Mouse (Mus musculus) frontal cortex, postnatal 14 days (tissue): ENCODE measurements around the gene L2hgdh.

Experiments used
- DNase-seq, 2 experiments: peaks; one replicate each; pipeline ENCODE4 v3.0.0; 2022; ENCODE audit warnings: low spot score in 2 of 2

The L2hgdh gene

DNA sequence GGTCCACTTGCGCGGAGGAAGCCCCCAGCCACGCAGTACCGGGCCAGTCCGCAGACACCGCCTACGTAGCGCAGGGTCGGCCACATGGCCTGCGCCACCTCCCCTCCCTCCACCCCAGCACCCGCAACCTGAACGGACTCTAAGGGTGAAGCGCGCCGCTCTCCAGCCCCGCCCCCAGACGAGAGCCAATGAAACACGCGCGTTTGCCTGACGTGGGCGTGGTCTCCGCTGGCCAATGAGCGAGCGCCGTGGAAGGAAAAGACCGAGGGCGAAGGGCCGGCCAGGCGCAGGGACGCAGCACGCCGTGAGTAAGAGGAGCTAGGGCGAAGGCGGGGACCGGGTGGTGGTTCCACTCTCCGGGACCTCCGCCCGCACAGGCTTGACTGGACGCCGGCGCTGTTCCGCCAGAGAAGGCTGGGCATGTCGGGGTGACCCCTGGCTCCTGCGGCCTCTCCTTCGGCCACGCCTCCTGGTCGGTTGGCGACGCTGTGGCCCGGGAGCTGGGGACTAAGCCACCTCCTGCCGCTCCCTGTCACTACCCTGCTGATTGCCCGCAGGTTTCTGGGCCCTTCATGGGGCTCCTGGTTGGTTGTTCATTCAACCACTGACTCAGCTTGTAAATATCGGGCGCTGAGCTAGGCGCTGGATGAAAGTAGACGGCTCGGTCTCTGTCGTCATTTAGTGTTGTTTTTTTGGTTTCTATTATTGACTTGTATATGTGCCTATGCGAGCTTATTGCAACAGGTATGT is at the start of gene L2hgdh, which contains the start of gene Atp5s:
Gene L2hgdh, minus strand, starts transcription at position 163 of the 750 bp plus-strand sequence.
Gene Atp5s, plus strand, starts transcription at position 240 of the 750 bp plus-strand sequence.
- DNase-seq: peak; percentile 88 to 94

DNA sequence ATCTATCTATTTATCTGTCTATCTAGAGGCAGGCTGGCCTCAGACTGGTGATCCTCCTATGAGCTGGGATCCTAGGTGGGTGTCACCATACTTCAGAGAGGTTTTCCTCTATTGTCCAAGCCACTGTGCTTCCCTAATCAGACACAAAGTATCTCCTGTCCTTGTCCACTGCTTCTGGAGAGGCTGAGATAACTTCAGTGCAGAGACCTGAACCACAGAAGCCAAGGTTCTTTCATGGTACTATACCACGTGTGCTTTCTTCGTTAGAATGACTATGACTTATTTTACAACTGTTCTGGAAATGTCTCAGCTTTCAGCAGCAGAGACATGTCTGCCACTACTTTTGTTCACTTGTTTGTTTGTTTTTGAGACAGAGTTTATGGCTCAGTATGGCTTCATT is 44.2 kb upstream of the L2hgdh start:
- DNase-seq: no peak

DNA sequence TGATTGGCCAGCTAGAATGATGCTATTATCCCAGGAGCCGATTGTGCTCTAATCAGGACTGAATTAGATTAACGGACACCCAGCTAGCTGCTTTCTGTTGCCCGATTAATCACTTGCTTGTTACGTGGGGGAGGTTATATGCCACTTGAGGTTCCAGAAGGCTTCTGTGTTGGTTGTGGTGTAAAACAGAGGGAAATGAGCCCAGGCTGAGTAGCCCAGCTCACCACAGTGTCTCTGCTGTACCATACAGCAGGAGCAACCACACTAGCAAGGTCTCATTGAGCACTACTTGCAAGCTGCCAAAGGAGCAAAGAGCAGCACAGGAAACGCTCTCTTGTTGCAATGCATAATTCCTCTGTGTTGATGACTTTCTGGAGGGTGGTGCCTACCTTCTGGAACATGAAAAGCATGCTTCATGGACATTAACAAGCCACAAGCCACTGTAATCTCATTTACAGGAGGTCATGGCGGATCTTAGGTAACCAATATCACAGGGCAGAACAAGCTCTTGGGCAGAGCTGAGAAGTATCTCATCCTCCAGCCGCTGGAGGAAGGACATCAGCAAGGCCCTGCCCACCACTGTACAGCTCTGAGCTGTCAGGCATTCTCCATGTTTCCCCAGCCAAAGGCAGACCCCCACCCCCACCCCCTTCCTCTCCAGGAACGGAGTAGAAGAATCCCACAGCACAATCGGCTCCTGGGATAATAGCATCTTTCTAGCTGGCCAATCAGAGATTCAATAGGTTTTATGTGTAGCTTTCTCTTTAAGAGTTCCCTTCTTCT is 43.0 kb upstream of the L2hgdh start:
- no peak for DNase-seq

DNA sequence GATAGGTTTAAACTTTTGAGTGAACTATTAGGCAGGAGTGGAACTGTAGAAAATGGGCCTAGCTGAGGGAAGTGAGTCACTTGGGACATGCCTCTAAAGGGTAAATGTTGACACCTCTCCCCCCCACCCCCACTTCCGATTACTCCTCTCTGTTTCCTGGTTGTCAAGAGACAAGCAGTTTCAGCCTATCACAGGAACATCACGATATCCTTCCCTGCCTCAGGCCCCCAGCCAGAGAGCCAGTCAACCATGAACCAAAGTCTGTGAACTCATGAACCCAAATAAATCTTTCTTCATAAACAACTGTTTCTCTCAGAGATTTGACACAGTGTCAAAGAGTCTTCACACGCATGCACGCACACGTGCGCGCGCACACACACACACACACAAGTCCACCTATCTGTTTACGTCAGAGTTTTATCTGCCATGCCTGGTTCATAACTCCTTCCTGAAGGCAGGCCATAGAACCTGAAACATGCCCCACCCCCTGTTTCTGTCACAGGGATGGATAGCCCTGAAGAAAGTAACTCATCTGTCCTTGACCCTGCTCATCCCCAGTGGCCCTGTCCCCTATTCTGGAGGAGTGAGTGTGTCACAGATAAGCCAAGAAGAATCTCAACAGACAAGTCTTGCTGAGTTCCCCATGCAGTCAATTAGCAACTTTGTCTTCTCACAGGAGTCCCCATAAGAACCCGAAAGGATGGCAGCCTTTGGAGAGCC is 41.7 kb upstream of the L2hgdh start:
- no peak for DNase-seq

DNA sequence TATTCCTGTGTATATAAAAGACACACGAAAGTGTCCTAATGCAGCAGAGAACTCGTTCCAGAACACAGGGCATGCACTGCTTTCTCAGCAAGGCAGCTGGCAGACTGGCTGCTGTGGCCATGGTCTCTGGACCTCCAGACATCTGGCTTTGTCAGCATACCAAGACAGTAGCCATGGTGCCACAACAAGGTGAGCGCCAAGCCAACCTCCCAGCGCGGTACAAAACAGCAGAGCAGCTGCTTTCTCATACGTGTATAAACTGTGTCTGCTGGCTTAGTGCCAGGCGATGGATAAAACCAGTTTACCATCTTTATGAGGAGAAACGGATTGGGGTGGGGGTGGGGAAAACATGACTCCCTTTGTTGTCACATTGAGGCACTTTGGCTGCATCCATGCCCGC is 40.9 kb upstream of the L2hgdh start:
- no peak for DNase-seq

DNA sequence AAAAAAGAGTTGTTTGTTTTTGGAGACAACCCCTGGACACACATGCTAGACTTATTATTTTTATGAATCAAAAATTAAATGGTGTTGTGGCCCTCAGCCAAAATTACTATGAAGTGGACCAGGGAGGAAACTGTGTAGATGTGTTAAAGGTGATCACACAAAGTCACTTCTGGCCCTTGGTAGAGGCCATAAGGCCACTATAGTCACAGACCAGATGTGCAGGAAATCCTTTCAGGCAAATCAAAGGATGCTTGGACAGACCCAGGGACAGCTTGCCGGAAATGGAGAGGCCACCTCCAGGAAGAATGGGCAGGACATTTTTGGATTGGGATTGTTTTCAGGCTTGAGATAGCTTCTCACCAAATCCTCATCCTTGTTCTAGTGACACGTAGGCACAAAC is 36.9 kb upstream of the L2hgdh start:
- no peak for DNase-seq

DNA sequence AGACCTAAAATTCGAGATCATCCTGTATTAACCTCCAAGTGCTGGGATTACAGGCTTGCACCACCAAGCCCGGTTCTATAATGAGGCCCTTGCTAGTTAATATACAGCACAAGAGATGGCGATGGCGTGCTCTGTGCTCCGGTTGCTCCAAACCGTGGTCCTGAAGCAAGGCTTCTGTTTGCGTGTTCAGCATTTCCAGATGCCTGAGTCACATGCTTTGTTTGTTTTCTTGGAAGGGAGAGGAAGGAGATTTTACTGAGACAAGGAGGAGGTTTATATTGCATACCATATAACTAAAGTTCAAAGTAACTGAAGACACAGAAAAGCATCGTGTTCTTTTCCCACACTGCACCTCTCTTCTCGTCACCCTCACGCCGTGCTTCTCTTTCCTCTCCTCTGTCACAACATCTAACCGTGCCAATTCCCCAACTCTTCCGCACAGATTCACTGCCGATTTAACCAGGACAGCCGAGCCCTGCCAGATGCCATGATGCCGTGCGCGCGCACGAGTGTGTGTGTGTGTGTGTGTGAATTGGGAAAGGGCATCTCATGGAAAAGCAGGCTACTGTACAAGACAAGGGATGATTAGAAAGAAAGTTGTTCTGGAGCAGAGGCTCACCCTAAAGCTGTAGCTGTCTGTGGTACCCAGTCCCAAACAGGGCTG is 36.2 kb upstream of the L2hgdh start:
- DNase-seq: no peak

DNA sequence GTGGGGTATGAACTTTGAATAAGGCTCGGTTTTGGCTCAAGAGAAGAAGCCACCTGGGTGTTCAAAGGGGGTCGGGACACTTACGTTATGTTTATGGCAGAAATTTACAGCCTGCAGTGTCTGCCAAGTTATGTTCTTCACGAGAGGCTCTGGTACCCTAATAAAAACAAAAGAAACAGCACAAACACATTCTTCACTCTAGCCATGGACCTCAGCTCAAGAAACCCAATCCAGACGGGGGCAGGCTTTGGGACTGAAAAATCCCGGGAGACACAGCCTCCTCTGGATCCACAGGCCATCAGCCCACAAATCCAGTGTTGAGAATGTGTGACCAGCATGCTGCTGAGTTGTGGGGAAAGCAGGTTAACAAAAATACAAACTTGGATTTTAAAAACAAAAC is 35.3 kb upstream of the L2hgdh start:
- DNase-seq: no peak

DNA sequence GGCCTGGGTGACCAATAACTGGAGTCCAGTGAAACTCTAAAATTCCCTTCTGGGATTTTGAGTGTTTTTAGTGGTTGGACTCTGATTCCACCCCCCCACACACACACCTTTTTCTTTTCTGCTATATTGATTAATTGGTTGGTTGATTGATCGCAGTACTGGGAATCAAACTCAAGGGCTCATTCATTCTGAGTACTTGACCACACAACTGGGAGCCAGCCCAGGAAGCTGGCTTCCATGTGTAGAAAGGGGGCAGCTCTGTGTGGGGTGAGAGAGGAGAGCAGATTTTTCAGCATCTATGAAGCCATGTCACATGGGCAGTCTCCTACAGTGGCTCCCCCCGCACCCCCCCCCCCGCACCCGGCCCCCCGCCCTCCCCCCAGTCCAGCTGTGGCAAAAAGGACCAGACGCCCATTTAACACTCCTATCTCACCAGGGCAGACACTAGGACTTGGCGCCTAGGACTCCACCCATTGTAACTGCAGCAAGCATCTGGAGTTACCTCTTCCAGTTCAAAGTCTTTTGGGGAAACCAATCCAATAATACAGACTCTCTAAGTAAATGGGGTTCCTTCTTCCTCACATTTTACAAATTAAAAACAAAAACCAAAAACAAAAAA is 34.7 kb upstream of the L2hgdh start:
- no peak for DNase-seq

DNA sequence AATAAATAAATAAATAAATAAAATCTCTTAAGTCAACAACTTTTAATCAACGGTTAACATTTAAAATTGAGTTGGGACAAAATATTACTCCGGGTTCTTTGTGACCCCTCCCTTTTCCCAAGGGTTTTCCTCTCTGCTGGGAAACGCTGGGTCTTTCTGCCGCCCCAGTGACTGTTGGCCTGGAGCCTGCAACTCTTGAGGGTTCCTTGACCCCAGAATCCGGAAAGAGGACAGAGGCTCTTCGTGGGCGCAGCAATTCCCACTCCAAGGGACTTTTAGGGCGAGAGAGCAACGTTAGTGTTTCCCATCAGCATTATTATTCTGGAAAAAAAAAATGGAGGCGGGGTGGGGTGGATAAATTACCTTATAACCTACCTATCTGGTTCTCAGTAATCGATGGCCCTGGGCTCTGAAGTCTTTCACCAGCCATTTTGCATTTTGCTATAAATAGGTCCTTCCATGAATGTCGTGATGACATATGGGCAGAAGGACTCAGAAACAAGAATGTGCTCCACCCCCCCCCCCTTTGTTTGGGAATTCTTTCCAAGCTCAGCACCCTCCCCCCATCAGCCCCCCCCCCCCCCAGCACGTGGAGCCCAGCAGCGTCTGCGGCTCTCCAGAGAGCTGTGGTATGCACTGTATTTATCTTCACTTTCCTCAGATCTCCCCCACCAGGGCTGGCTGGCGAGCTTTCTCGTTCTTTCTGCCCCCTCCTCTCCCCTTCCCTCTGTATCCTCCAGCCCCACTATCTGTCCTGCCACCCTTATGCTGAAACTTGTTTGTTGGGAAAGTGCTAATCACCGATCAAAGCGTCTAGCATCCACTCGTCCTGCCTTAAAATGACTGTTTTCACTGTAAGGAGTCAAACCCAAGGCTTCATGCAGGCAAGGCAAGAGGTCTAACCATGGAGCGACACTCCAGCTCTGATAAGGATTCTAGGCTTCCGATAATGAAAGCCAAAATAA is 33.8 kb upstream of the L2hgdh start:
- DNase-seq: no peak

DNA sequence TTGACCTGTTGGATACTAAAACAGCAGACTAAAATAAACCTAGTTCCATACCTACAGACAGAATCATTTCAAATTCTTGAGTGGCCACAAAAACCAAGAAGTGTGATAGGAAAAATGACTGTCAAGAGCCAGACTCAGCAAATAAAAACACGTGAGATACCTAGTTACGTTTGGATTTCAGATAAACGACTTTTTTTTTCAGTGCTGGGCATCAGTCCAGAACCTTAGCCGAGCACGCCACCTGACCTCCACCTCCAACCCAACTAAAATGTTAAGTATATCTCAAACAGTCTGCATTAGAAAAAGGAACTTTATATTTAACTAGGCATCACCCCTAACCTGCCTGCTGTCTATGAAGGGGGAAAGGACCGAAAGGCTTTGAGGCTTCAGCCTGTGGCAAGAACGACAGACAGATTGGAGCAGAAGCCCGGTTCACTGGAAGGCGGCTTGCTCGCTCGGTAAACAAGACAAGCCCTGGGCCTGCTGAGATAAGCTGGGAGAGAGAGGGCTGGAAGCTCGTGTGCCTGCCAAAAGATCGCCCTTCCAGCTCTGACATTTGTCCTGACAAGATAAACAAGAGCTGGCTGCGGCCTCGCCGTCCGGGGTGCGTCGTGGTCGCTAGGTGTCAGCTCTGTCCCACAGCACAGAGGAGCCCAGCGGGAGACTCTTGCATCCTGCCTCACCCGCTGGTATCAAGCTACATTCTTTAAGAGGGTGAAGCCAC is 32.9 kb upstream of the L2hgdh start:
- DNase-seq: peak; percentile 38 to 44

DNA sequence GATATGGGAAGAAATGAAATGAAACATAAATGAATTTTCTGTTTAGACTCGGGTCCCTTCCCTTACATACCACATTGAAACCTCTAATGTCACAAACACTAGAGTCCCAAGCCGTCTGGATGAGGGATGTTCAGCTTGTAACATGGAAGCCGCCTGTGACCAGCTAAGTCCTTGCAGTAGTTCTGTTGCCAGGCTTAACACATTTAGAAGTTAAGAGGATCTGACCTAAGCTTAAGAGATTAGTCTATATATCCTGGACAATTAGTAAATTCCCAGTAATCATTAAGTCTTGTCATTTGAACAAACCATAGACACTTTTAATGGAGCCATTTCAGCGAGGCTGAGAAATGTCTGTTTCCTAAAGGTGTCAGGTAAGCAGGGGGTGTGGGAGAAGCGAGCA is 31.3 kb upstream of the L2hgdh start:
- DNase-seq: no peak

DNA sequence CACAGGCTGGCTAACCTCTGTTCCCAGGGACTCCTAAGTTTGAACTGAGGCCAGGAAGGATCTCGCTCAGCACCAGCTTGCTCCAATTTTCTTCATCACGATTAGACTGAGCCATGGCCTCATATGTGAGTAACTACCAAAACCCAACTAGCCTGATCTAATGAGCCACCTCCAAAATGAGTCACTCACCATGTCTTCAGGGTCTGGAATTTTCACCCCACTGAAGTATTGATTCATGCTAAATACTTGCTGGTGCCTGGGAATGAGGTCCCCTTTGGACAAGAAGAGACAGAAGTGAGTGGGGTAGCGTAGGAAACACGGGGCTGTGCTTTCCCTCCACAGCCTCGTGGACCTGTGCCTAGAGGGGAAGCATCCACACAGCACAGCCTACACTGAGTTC is 29.3 kb upstream of the L2hgdh start:
- no peak for DNase-seq

DNA sequence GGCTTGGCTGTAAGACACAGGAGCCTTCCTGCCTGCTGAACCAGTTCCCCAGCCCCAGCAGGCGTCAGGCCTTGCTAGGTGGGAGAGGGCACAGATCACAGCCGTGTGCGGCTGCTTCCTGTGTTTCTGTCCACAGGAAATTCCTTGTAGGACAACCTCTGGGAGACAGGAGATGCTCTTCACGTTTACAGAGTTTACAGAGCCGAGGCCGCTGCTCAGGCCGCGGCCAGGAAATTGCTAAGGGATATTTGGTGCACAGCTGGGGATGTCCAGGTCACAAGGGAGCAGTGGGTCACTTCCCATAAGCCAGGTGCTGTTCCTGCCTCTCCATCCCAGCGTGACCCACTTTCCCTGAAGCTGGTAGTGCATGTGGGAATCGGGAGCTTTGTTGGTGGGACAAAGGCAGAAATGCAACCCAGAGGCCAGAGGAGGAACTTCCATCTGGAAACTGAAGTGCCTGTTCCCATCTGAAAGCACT is 27.2 kb upstream of the L2hgdh start:
- no peak for DNase-seq

DNA sequence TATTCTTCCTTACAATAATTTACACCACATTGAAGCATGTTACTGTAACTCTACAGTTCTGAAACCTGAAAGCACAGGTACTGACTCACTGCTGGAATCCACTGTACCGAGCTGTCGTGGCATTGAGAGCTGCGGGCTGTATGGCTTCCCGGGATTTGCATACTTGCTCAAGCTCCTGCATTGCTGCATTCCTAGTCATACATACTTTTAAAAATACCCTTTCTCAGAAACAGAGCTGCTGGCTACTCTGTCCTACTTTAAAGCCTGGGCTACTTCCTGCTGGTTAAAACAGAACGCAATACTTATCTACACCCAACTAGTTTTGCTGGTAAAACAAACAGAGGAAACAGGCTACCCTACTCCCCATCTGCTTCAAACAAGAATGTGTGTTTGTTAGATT is 19.5 kb upstream of the L2hgdh start:
- no peak for DNase-seq

DNA sequence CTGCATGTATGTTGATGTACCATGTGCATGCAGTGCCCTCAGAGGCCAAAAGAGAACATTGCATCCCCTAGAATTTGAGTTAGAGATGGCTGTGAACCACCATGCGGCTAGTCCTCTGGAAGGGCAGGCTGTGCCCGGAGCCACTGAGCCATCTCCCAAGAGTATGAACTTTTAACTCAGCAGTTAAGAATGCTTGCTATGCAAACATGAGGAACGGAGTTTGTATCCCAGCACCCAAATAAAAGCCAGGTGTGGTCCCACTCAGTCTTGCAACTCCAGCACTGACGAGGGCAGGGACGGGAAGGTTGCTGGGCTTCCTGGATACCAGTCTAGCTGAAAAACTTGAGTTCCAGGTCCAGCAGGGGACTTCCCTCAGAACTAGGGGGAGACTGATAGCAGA is 17.3 kb upstream of the L2hgdh start:
- no peak for DNase-seq

DNA sequence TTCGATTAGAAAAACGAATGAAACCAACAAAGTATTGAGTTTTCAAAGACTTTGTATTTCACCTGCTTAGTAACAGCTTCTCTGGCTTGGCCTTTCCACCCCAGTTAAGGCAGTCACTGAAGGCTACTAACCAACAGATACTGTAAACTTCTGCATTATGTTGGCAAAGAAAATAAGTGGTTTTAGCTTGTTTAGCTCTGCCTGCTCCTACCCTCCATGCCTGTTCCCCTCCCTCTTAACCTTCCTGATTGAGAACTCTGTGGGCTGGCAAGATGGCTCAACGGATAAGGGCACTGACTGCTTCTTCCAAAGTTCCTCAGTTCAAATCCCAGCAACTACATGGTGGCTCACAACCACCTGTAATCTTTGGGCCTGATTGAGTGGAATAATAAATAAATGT is 9.2 kb upstream of the L2hgdh start:
- DNase-seq: no peak

DNA sequence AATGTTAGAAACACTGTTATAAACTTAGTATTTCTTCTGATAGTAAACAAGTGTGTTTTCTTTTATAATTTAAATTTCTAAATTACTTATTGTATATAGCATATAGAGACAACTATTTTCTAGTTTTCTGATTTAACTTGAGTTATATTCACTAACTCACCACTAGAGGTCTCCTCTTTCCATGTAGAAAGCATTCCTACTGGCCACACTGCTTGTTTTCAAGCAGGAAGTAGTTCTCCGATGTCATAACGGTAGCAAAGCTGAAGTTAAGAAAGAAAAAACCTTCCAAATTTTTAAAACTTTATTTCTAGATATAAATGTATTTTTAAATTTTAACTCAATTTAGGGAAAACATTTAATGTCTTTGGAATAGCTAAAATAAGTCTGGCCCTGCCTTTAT is 8.8 kb upstream of the L2hgdh start:
- DNase-seq: no peak

DNA sequence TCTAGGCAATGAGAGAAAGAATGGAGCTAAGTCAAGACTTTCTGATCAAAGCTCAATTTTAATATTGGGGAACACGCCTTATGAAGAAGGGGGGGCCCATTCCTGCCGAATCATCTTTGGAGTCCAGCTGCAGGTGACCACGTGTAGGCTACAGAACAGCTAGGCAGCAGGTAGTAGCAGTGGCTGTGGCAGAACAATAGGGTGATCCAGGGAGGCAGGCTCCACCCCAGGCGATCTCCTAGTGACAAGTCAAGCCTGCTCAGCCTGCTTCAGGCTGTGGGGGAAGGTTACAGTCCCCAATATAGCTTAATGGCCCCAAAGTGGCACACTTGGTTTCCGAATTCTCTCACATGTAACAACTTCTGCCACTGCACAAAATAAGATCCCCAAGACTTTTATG is 7.5 kb upstream of the L2hgdh start:
- DNase-seq: no peak

DNA sequence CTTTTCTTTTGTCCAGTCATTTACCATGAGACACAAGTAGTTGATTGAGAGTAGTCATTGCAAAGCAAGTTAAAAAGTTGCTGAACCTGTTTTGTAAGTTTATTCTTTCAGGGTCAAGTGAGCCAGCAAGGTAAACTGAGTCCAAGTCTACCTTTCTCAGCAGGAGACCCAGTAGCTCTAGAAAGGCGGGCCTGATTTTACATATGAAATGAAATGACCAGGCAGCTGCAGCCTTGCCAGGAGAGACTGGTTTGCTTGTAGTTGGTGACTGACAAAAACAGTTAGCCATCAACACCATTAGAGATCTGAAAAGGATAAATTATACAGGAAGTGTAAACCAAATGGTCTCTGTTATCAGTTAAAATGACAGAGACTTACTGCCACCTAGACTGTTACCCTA is 5.6 kb upstream of the L2hgdh start:
- no peak for DNase-seq
